Mouse (Mus musculus): ENCODE data around the gene Msh4. TPM values are rescaled to one million over a fixed set of nuclear protein-coding genes. Genes with fewer than 3 reads are reported as not detected.
A peak's percentile ranks its signal among the peaks of the same experiment; 100 is the strongest.

Gene Msh4
- polyA plus RNA-seq, 1 experiment from 2014 or later, result not detected

DNA sequence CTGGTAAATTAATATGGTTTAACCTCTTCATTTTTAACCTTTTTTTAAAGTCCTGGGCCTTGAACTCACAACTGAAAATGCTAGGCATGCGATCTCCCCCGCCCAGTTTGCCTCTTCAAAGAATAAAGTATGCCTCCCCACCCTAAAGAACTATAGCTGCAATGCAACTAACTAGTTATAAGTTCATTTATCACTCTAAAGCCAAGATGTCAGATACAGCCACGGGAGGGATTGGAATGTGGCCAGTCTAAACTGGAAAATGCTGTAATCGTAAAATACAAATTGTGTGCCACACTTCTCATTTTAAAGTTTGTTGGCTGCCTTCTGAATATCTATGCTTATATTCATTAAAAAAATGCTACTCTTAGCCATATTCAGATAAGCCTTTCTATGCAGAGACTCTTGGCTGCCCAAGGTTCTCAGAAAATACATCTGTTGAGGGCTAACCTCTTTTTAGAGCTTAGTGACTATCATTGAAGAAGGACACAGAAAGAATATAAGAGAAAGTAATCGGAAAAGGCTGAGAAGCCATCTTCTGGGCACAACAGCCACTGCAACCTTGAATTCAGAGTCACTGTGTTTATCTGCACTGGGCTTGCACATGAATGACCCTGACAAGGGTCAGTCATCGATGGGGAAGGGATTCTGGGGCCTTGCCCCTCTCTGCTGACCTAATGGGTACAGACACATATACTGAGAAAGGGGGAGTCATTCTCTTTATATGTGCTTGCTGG is 7.7 kb upstream of the Msh4 start:
- Histone ChIP-seq H3K9ac (ENCODE audit: low read length) (peak overlapping the region; percentile 94; the same call in 1 of the 2 replicates), H3K27ac (ENCODE audit: low read depth, low read length) (peak overlapping the region; percentile 77), H3K4me3 (ENCODE audit: low read depth, low read length) (peak overlapping the region; percentile 63), H3K4me1 (ENCODE audit: control insufficient read depth, insufficient read depth, low read length) (peaks cover 27% of the 10 kb centered on the region), H3K27me3 (ENCODE audit: control insufficient read depth, insufficient read depth, low read length) (no peaks in the 10 kb centered on the region), H3K36me3 (ENCODE audit: control insufficient read depth, insufficient read depth, low read length) (peaks cover 24% of the 10 kb centered on the region), H3K4me2 (peak overlapping the region; percentile 92), H3K9me3 (ENCODE audit: control insufficient read depth, low read length) (no peaks in the 10 kb centered on the region)
- ATAC-seq (ENCODE audit: low FRiP score), result no peak
- WGBS, result 64% methylated on average over 6 of the region's 6 CpGs
- DNase-seq (ENCODE audit: low spot score, missing footprints), result peak; percentile 85

DNA sequence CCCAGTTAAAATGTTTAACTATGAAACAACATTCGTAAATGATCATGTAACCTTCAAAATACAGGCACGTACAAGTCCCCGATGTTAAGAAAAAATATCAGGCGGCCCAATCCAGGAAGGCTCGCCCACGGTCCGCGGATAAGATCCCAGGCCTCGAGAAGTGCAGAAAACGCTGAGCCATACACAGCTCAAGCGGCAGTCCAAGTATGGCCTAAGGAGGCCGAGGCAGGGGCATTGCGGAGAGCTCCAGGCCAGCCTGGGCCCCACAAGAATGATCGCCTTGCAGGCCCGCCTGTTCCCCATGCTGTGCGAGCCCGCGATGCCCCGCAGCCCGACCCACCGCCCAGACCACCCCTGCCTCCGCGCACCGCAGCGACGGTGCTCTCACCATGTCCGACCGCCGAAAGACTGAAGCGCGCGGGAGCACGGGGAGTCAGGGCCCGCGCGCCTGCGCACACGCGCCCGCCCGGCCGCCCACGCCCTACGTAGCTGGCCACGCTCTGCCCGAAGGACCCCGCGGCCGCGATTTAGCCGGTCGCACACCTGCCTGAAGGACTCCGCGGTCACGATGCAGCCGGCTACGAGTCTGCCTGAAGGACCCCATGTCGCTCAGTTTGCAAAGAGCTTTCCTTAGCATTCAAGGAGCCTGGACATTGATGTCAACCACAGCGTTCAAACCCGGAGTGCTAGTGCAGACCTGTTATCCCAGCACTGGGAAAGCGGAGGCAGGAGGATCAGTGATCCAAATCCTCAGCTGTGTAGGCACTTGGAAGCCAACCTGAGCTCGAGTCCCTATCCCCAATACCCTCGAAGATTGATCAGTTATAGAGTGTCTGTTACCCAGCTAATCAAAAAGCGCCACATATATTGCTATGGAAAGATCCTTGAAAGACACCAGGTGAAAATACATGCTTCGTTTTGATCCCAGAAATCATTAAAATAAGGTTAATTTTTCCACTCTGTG is 6.9 kb upstream of the Msh4 start, which contains the start of gene Rabggtb:
Gene Rabggtb (minus strand): TSS at position 464 of the 964 bp plus-strand sequence.
- peaks cover 31% of the 10 kb centered on the region for H3K36me3 ChIP-seq (ENCODE audit: control insufficient read depth, insufficient read depth, low read length)
- DNase-seq (ENCODE audit: low spot score, missing footprints), result peak; percentile 100
- H3K27me3 ChIP-seq (ENCODE audit: control insufficient read depth, insufficient read depth, low read length), result no peaks in the 10 kb centered on the region
- H3K4me3 ChIP-seq (ENCODE audit: low read depth, low read length), result peak within 1 kb of the TSS; percentile 63
- H3K27ac ChIP-seq (ENCODE audit: low read depth, low read length), result peak within 1 kb of the TSS; percentile 77
- peak; percentile 98 for ATAC-seq (ENCODE audit: low FRiP score)
- WGBS, result 1% methylated on average over 65 of the region's 65 CpGs
- H3K9ac ChIP-seq (ENCODE audit: low read length), result peak within 1 kb of the TSS; percentile 94
- H3K9me3 ChIP-seq (ENCODE audit: control insufficient read depth, low read length), result no peaks in the 10 kb centered on the region
- H3K4me2 ChIP-seq, result peak within 1 kb of the TSS; percentile 92
- H3K4me1 ChIP-seq (ENCODE audit: control insufficient read depth, insufficient read depth, low read length), result peaks cover 27% of the 10 kb centered on the region

DNA sequence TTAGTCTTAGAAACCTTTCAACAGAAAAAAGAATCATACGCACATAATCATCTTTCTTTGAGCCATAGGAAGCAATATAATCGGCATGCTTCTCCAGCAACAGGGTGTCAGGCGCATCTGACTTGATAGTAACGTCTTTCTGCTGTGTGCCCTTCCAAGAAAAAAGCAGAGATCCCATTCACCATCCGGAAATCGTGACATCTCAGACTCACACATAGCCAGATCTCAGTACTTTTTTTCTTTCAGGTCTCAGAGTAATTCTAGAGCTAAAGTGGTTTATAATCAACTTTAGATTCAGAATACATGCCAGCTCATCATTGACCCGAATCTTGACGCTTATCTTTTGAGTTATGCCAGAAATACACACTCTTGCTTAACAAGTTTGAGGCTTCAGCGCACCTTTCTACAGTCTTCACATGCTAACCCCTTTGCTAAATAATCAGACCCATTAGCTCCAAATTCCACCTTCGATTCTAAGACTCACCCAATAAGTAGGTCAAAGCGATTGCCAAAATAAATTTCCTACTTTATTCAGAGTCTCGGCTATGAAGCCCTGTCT is 6.0 kb upstream of the Msh4 start:
- ATAC-seq (ENCODE audit: low FRiP score) (no peak), DNase-seq (ENCODE audit: low spot score, missing footprints) (no peak)
- Histone ChIP-seq H3K27ac (ENCODE audit: low read depth, low read length) (peak overlapping the region; percentile 77), H3K9me3 (ENCODE audit: control insufficient read depth, low read length) (no peaks in the 10 kb centered on the region), H3K27me3 (ENCODE audit: control insufficient read depth, insufficient read depth, low read length) (no peaks in the 10 kb centered on the region), H3K36me3 (ENCODE audit: control insufficient read depth, insufficient read depth, low read length) (peaks cover 34% of the 10 kb centered on the region), H3K9ac (ENCODE audit: low read length) (peak overlapping the region; percentile 94), H3K4me2 (peak overlapping the region; percentile 92), H3K4me1 (ENCODE audit: control insufficient read depth, insufficient read depth, low read length) (peaks cover 27% of the 10 kb centered on the region), H3K4me3 (ENCODE audit: low read depth, low read length) (peak overlapping the region; percentile 63)
- WGBS, result 7% methylated on average over 12 of the region's 12 CpGs

DNA sequence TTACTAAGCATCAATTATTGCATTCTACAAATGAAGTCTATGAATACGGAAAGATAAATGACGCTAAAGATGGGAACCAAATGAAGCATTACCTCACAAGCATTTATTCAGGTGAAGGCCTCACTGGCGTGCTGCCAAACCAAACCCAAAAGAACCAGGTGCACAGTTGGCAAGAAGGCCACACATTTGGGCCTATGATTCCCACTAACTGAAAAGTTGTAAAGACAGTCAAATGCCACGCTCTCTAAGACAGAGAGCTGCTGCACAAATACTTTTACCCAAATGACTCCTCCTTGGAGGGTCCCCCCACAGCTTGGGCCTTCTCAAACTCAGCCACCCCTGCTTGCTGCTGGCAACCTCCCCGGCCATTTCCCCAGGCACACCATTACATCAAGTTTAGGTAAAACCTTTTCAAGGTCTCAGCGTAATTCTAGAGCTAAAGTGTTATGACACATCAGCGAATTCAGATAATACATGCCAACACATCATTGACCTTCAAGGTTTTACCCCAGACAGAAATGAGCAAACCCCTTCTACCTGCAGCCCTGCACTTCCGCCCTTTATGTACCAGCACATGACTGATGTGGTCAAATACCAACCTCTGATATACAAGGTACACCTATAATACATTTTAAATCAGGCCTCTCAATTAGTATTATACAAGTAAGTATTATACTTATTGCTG is 5.4 kb upstream of the Msh4 start:
- peak overlapping the region; percentile 94 for H3K9ac ChIP-seq (ENCODE audit: low read length)
- peak overlapping the region; percentile 92 for H3K4me2 ChIP-seq
- 44% methylated on average over 8 of the region's 8 CpGs for WGBS
- ATAC-seq (ENCODE audit: low FRiP score) (no peak), DNase-seq (ENCODE audit: low spot score, missing footprints) (no peak)
- H3K4me1 ChIP-seq (ENCODE audit: control insufficient read depth, insufficient read depth, low read length), result peaks cover 27% of the 10 kb centered on the region
- no peak overlapping the region for H3K27ac ChIP-seq (ENCODE audit: low read depth, low read length)
- H3K36me3 ChIP-seq (ENCODE audit: control insufficient read depth, insufficient read depth, low read length), result peaks cover 36% of the 10 kb centered on the region
- peak overlapping the region; percentile 63 for H3K4me3 ChIP-seq (ENCODE audit: low read depth, low read length)
- no peaks in the 10 kb centered on the region for H3K9me3 ChIP-seq (ENCODE audit: control insufficient read depth, low read length)
- H3K27me3 ChIP-seq (ENCODE audit: control insufficient read depth, insufficient read depth, low read length), result no peaks in the 10 kb centered on the region

DNA sequence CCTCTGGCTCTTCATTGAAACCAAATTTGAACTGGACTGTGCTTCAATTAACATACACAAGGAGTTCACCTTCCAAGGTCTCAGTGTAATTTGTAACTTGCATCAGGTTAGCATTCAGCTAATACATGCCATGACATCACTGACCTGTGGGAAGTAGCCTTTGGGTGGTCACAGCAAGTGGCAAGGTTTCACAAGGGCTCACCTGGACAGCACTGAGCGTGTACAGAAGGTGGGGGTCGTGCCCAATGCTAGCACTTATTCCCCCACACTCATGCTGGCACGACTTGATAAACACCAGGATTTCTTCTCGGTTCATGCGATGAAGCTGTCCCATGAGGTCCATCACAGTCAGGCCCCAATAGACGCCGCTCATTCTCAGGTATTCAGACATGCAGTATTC is 4.6 kb upstream of the Msh4 start:
- H3K4me1 ChIP-seq (ENCODE audit: control insufficient read depth, insufficient read depth, low read length), result peaks cover 27% of the 10 kb centered on the region
- peaks cover 43% of the 10 kb centered on the region for H3K36me3 ChIP-seq (ENCODE audit: control insufficient read depth, insufficient read depth, low read length)
- H3K9me3 ChIP-seq (ENCODE audit: control insufficient read depth, low read length), result no peaks in the 10 kb centered on the region
- peak overlapping the region; percentile 94 for H3K9ac ChIP-seq (ENCODE audit: low read length)
- peak overlapping the region; percentile 63; the same call in 1 of the 2 replicates for H3K4me3 ChIP-seq (ENCODE audit: low read depth, low read length)
- DNase-seq (ENCODE audit: low spot score, missing footprints), result no peak
- no peak overlapping the region for H3K27ac ChIP-seq (ENCODE audit: low read depth, low read length)
- no peak for ATAC-seq (ENCODE audit: low FRiP score)
- peak overlapping the region; percentile 92 for H3K4me2 ChIP-seq
- H3K27me3 ChIP-seq (ENCODE audit: control insufficient read depth, insufficient read depth, low read length), result no peaks in the 10 kb centered on the region
- 78% methylated on average over 7 of the region's 7 CpGs for WGBS

DNA sequence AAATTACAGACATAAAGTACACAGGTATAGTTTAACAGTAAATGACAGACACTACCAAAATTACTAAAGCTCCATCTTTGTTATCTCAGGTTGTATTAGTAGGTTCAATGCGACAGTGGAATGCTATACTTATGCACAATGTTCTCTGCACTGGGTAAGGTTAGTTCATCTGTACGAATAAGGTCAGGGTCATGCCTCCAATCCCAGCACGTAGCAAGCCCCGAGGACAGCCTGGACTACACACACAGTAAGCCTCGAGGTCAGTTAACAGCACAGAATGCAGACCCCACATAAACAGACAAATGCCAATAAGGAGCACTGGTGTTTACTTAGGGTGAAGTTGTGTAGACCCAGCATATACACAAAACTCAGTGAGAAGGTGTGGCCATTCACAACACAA is 3.0 kb upstream of the Msh4 start:
- peaks cover 27% of the 10 kb centered on the region for H3K4me1 ChIP-seq (ENCODE audit: control insufficient read depth, insufficient read depth, low read length)
- WGBS, result 76% methylated on average over 5 of the region's 5 CpGs
- no peak overlapping the region for H3K9ac ChIP-seq (ENCODE audit: low read length)
- H3K36me3 ChIP-seq (ENCODE audit: control insufficient read depth, insufficient read depth, low read length), result peaks cover 53% of the 10 kb centered on the region
- no peak for DNase-seq (ENCODE audit: low spot score, missing footprints)
- ATAC-seq (ENCODE audit: low FRiP score), result no peak
- no peak overlapping the region for H3K27ac ChIP-seq (ENCODE audit: low read depth, low read length)
- H3K9me3 ChIP-seq (ENCODE audit: control insufficient read depth, low read length), result no peaks in the 10 kb centered on the region
- H3K27me3 ChIP-seq (ENCODE audit: control insufficient read depth, insufficient read depth, low read length), result no peaks in the 10 kb centered on the region
- H3K4me2 ChIP-seq, result no peak overlapping the region
- H3K4me3 ChIP-seq (ENCODE audit: low read depth, low read length), result no peak overlapping the region

DNA sequence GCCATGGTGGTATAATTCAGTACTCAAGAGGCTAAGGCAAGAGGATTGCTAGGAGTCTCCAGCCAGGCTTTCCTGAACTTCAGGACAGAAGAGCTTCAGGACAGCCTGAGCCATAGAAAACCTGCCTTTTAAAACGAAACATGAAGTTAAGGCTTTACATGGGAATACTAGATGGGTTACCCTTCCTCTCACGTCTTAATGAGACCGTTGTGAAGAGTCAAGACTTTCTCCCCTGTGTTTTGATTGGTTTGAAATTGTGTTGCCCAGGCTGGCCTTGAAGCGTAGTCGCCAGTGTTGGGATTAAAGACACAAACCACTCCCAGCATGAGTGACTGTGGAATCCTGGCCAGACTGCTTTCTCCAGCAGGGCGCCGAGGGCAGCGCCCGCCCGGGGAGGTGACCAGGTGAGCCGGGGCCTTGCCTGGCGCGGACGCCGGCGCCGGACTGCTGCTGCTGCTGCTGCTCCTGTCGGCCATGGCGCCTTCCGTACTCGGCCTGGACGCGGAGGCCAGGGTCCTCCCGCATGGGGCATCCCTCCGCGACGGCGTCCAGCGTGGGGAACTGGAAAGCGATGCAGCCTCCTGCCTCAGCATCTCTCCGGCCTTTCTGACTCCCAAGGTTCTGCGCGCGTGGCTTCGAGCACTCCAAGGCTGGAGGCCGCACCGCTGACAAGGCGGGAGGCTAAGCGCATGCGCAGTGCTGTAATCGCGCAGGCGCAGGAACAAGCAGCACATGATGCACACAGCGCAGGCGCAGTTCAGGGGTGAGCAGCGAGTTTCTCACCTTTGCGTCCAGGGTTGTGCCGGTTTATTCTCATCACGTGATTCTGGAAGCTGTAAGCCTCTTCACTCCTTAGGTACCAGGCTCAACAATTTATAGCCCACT is 445 bp downstream of the Msh4 start:
- Histone ChIP-seq H3K9me3 (ENCODE audit: control insufficient read depth, low read length) (no peaks in the 10 kb centered on the region), H3K4me3 (ENCODE audit: low read depth, low read length) (no peak overlapping the region), H3K4me1 (ENCODE audit: control insufficient read depth, insufficient read depth, low read length) (peaks cover 9% of the 10 kb centered on the region), H3K27ac (ENCODE audit: low read depth, low read length) (no peak overlapping the region), H3K4me2 (no peak overlapping the region), H3K9ac (ENCODE audit: low read length) (no peak overlapping the region), H3K36me3 (ENCODE audit: control insufficient read depth, insufficient read depth, low read length) (peaks cover 48% of the 10 kb centered on the region), H3K27me3 (ENCODE audit: control insufficient read depth, insufficient read depth, low read length) (no peaks in the 10 kb centered on the region)
- 83% methylated on average over 49 of the region's 49 CpGs for WGBS
- ATAC-seq (ENCODE audit: low FRiP score), result peak; percentile 46
- peak; percentile 84 for DNase-seq (ENCODE audit: low spot score, missing footprints)

DNA sequence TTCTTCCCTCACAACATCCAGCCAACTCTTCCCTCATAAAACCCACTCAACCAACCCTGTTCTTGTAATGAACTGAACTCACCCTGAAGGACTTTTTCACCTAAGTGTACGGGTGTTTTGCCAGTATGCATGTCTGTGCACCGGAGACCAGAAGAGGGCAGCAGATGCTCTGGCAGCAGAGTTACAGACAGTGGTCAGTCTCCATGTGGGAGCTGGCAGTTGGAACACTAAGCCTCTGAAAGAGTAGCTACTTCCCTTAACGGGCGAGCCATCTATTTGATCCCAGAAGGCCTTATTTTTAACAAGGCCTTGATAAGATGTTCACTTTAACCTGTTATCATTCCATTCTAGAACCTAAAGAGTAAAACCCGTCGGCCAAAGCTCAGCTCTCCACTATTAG is 1.4 kb downstream of the Msh4 start:
- H3K4me1 ChIP-seq (ENCODE audit: control insufficient read depth, insufficient read depth, low read length), result peaks cover 3% of the 10 kb centered on the region; the same call in 1 of the 2 replicates
- ATAC-seq (ENCODE audit: low FRiP score) (peak; percentile 65), DNase-seq (ENCODE audit: low spot score, missing footprints) (peak; percentile 88)
- no peak overlapping the region for H3K27ac ChIP-seq (ENCODE audit: low read depth, low read length)
- no peaks in the 10 kb centered on the region for H3K9me3 ChIP-seq (ENCODE audit: control insufficient read depth, low read length)
- H3K4me2 ChIP-seq, result no peak overlapping the region
- H3K4me3 ChIP-seq (ENCODE audit: low read depth, low read length), result no peak overlapping the region
- H3K27me3 ChIP-seq (ENCODE audit: control insufficient read depth, insufficient read depth, low read length), result no peaks in the 10 kb centered on the region
- WGBS, result 67% methylated on average over 6 of the region's 6 CpGs
- peaks cover 39% of the 10 kb centered on the region for H3K36me3 ChIP-seq (ENCODE audit: control insufficient read depth, insufficient read depth, low read length)
- no peak overlapping the region for H3K9ac ChIP-seq (ENCODE audit: low read length)

All from midbrain, embryonic 11.5 days (tissue).